Mouse (Mus musculus): ENCODE data around the gene Spo11.
A peak's percentile ranks its signal among the peaks of the same experiment; 100 is the strongest.

Spo11 gene

DNA sequence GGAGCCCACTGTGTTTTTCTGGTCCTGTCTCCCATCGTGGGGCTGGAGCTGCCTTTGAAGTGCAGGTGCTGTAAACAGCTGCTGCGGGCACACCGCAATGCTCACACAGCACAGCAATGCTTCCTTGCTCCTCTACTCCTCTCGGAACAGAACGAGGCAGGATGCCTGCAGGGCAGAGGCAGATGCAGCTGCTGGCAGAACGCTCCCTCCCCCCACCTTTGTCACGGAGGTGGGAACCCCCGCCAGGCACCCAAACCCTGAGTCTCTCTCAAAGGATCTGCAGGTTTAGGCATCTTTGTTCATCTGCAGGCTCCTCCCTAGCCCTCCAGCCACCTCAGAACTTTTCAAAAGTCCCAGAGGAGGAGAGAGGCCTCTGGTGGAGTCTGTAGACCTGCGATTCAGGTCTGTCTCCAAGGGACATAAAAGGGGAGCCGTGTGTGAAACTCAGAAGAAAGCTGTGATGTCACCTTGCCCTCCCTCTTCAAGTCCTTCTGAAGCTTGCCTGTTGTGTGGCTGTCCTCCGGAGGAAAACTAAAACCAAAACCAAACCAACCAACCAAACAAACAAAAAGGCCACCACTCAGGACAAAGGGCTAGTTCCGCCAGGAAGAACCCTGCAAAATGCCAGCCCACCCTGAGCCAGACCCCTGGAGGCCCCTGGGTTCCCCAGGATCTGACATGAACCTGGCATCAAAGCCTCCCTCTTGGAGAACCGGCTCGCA is at the start of gene Spo11:
TSS of gene Spo11 (plus strand) at position 292 of the 722 bp plus-strand sequence.
- DNase-seq (ENCODE audit: low spot score in 2 of 2), result peak; percentile 92 to 96

- no peak for DNase-seq (ENCODE audit: low spot score in 2 of 2)
Measured at GRCm38 (mm10) chr2:172929905-172930436, 47.5 kb upstream of the Spo11 start.

- DNase-seq (ENCODE audit: low spot score in 2 of 2), result no peak
Measured at GRCm38 (mm10) chr2:172931137-172931898, 46.2 kb upstream of the Spo11 start.

- no peak for DNase-seq (ENCODE audit: low spot score in 2 of 2)
Measured at GRCm38 (mm10) chr2:172933631-172934419, 43.7 kb upstream of the Spo11 start.

- no peak for DNase-seq (ENCODE audit: low spot score in 2 of 2)
Measured at GRCm38 (mm10) chr2:172934420-172934788, 43.1 kb upstream of the Spo11 start.

DNA sequence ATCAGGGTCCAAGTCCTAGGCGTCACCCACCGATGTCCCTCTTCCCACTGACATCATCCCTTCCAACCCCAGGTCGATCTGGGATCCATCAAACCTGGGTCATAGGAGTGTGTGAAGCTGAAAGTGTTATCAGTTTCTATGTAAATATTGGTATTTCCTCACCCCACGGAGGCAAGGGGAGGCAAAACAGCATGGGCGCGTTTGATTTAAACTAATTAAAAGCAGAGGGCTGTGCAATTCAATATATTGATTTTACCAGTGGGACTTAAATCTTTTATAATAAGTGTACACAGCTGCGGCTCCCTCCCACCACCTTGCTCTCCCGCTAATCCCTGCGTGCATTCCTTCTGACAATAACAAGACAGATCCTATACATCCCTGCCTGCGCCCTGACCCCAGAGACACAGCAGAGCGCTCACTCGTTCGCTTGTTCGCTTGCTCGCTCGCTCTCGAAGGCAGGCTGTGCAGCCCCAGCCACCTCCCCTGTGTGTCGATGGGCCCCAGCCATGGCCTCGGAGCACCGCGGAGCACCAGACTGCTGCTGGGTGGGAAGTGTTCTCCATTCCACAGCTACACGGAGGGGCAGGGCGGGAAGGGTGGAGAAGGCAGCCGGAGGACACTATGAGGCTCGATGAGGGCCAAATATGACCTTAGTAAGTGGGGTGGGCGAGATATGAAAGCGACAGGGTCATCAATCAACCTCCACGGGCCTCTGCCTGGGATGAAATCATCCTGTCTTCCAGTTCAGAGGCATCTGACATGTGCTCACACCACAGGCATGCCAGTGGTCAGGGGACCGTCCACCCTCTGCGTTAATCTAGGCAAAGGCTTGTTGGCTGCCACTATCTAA is 42.4 kb upstream of the Spo11 start:
- no peak for DNase-seq (ENCODE audit: low spot score in 2 of 2)

DNA sequence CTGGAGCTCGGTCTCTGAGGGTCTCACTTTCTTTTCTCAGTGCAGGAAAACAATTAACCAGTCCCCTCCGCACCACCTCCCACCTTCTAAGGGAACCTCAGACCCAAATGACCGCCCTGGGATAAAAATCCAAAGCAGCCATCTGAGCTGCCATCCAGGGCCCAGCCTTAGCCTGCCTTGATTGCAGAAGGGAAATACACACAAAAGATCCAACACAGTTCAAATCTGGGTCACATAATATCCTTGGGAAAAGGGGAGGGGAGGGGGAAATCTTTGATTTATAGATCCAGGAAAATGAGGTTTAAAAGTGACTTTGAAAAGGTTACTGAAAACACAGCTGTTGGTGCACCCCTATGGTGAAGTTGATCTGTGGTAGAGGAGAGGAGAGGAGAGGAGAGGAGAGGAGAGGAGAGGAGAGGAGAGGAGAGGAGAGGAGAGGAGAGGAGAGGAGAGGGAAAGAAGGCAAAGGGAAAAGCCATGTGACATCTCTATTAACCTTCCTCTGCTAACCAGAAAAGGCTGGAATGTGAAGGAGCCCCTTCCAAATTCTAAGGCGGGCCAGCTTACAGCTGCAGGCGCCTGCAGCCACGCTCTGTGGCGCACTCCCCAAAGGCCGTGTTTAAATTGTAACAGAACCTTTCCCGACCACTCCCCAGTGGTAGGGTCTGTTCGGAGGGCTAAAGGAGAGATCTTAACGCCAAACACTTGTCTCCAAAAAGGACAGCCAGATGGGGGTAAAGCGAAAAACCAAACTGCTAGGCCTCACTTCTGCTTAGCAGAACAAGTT is 41.5 kb upstream of the Spo11 start:
- DNase-seq (ENCODE audit: low spot score in 2 of 2), result no peak

GRCm38 (mm10) chr2:172936844-172937243 is 40.7 kb upstream of the Spo11 start:
- DNase-seq (ENCODE audit: low spot score in 2 of 2), result no peak

DNA sequence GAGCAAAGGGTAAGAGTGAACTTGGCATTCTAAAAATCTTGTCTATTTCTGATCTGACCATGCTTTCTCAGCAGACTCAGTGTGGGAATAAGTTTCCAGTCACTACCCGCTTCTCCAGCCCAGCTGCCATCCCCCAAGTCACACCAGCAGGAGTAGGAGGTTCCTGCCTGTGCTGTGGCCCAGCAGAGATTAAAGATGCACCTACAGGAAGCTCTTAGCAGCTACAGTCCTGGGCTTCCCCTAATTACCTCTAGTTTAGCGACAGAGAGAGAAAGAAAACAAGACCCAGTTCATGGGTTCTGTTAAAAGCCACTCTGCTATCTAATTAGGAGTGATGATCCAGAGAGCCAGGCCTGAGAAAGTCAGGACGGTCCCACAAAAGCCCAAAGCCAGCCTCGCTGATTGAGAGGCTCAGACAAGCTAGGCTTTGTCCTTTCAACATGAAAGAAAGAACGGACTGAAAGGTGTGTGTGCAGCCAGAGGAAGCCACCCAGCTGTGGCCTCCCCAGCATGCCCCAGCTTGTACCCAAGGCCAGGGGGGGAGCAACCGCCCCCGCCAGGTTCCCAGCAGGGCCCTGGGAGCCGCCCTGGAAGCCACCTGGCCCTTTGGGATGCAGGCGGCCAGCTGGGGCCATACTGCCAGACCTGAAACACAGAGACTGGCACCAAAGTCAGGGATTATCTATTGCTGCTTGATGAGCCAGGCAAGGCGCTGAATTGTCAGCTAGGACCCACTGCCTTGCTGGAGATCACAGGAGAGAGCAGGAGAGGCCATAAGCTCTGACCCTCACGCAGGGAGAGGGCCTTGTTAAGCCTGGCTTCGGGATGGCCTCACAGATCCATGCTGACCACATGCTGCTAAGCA is 39.9 kb upstream of the Spo11 start:
- no peak for DNase-seq (ENCODE audit: low spot score in 2 of 2)

GRCm38 (mm10) chr2:172938761-172939638 is 38.5 kb upstream of the Spo11 start:
- DNase-seq (ENCODE audit: low spot score in 2 of 2), result peak; percentile 60 to 62

GRCm38 (mm10) chr2:172939639-172940002 is 37.9 kb upstream of the Spo11 start:
- DNase-seq (ENCODE audit: low spot score in 2 of 2), result peak in 1 of 2 experiments; percentile 36

- DNase-seq (ENCODE audit: low spot score in 2 of 2), result peak; percentile 66 to 70
Measured at GRCm38 (mm10) chr2:172940003-172940798, 37.3 kb upstream of the Spo11 start, which contains the start of gene Bmp7. TSS of gene Bmp7 (minus strand) at chr2:172940321.

- no peak for DNase-seq (ENCODE audit: low spot score in 2 of 2)
Measured at GRCm38 (mm10) chr2:172940799-172941163, 36.7 kb upstream of the Spo11 start.

DNA sequence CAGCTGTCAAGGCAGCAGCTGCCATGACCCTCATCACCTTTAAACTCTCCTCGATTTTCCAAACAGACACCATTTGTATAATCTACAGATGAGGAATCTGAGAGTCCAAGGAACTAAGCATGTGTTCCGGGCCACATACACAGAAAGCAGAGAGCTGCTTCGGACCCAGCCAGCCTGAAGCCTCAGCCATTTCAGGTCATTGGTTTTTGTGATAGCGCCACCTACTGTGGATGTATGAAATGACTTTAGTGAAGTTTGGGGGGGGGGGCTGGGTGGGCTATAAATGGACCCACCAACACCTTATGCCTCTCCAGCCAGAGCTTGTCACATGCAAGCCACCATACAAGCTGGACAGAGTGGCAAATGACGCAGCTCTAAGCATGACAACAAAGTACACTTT is 28.4 kb upstream of the Spo11 start:
- no peak for DNase-seq (ENCODE audit: low spot score in 2 of 2)

GRCm38 (mm10) chr2:172950119-172950676 is 27.3 kb upstream of the Spo11 start:
- no peak for DNase-seq (ENCODE audit: low spot score in 2 of 2)

DNA sequence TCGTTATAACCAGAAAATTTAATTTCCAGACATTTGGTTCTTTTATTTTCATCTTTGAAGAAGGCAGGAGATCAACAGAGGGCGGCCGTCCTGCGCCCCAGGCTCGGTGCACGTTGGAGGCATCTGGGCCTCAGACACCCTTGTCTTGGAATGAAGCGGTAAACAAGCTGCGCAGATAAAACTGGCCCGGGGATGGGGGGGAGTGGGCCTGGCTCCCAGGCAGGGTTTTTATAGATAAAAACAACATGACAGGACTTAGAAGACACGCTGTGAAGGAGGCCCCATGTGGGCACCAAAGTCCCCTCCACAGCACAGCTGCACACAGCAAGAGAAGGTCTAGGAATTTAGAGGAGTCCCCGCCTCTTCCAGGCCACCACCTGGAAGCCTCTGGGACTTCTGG is 26.8 kb upstream of the Spo11 start:
- no peak for DNase-seq (ENCODE audit: low spot score in 2 of 2)

- no peak for DNase-seq (ENCODE audit: low spot score in 2 of 2)
Measured at GRCm38 (mm10) chr2:172951976-172952375, 25.5 kb upstream of the Spo11 start.

Data from thymus, postnatal 10 days (tissue).